Mouse (Mus musculus) embryonic fibroblast, embryonic 13.5 days (primary cell): ENCODE data around the gene Lrrc75a.

Experiments
- CTCF ChIP-seq: IDR thresholded peaks from 2 replicates; pipeline ENCODE4 v1.5.1; 2011; ENCODE audit warnings: mild to moderate bottlenecking, control low read depth, low read length, moderate library complexity, borderline replicate concordance; ENCODE audit not compliant: insufficient read depth
- POLR2A ChIP-seq: IDR thresholded peaks from 2 replicates; pipeline ENCODE4 v1.6.1; 2011; ENCODE audit warnings: low read depth, mild to moderate bottlenecking, control low read depth, low read length, moderate library complexity

DNA sequence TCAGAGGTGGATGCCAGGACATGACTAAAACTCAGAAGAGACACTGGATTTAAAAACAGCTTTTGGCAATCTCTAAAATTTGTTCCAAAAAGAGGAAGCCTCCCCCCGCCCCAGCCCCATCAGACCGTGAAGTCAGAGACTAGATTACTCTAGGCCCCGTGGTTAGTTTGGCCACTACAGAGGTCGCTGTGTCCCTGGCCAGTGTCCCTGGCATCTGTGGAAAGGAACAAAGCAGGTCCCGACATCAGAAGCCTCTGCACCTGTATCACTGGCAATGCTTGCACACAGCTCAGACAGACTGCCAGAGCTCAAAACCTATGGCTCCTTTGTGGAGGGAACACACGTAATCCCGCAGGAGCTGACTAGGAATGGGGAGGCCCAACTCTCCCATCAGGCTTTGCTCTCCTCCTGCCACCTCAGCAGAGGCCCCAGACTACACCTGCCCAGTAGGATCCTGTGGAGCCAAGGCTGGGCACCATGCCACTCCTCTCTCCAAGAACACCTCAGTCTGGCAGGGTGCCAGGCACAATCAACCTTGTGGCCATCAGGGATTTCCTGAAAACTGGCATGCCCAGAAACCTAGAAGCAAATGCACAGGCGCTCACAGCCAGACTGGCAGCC is 5.2 kb downstream of the Lrrc75a start:
- no peak for TF ChIP-seq CTCF
- no peak for TF ChIP-seq POLR2A
